Mouse (Mus musculus): Measurements from ENCODE around the gene Aldh18a1.

- TF ChIP-seq CTCF (conservative IDR thresholded peaks at IDR 0.05; ENCODE audit: low read length) = no peak
- TF ChIP-seq NANOG (IDR thresholded peaks at IDR 0.05; ENCODE audit: borderline replicate concordance, low read length) = no peak
- TF ChIP-seq POU5F1 (IDR thresholded peaks at IDR 0.05; ENCODE audit: borderline replicate concordance, low read length) = no peak
Measured at GRCm38 (mm10) chr19:40570726-40571125, 17.5 kb downstream of the Aldh18a1 start.

All from E14TG2a.4 (cell line).